Mouse (Mus musculus) left cerebral cortex, adult 6 months (tissue): ENCODE measurements around the gene Tle1. TPM values are rescaled to one million over a fixed set of nuclear protein-coding genes. Genes with fewer than 3 reads are reported as not detected.

ENCODE experiments used
- long read RNA-seq, 2 experiments: library from polyadenylated mRNA; unstranded; transcript quantifications; one replicate each; pipeline ENCODE4 v2.0.0; 2019 to 2020
- polyA plus RNA-seq: library from polyadenylated mRNA; unstranded; fragments of <200 nt; fragmentation: Nextera tagmentation; gene quantifications from 2 replicates; pipeline ENCODE4 v1.2.3, GENCODE M21; 2021

Tle1 gene
- 7.6 and 36.8 TPM in 2 replicates for polyA plus RNA-seq
- long read RNA-seq, experiment 1, partial matches to known transcripts, result 10 of 18 reads
- long read RNA-seq, experiment 1, other reads (novel, unspliced or antisense), result 6 of 18 reads
- long read RNA-seq, experiment 2, partial matches to known transcripts, result 6 of 11 reads
- long read RNA-seq, experiment 2, other reads (novel, unspliced or antisense), result 5 of 11 reads

GRCm38 (mm10) chr4:72200559-72201409, at the start of gene Tle1:
Tle1 (minus strand) TSS chr4:72200919.

